Mouse (Mus musculus) myocyte (in vitro differentiated cells): Measurements from ENCODE around the gene Ktn1. TPM values are rescaled to one million over a fixed set of nuclear protein-coding genes. Genes with fewer than 3 reads are reported as not detected.

Experiments
- H3K27me3 ChIP-seq: one replicate; pipeline ENCODE4 v1.6.1; 2011; ENCODE audit not compliant: control insufficient read depth, insufficient read depth, insufficient read length
- H3K36me3 ChIP-seq: one replicate; pipeline ENCODE4 v1.6.1; 2011; ENCODE audit not compliant: control insufficient read depth, insufficient read depth
- H3K4me2 ChIP-seq: one replicate; pipeline ENCODE4 v1.6.1; 2011; ENCODE audit warnings: low read depth, control low read depth
- H3K4me3 ChIP-seq: one replicate; pipeline ENCODE4 v1.5.1; 2011; ENCODE audit warnings: mild to moderate bottlenecking, control low read depth, moderate library complexity
- H3K79me2 ChIP-seq: one replicate; pipeline ENCODE4 v1.6.1; 2011; ENCODE audit not compliant: control insufficient read depth, insufficient read depth
- H3ac ChIP-seq: one replicate; pipeline ENCODE4 v1.6.1; 2011; ENCODE audit not compliant: control insufficient read depth, insufficient read length
- CEBPB ChIP-seq: IDR thresholded peaks from 2 replicates; pipeline ENCODE4 v1.6.1; 2011; ENCODE audit warnings: mild to moderate bottlenecking, moderate library complexity; ENCODE audit not compliant: poor library complexity, insufficient read depth, severe bottlenecking
- E2F4 ChIP-seq: IDR thresholded peaks from one replicate; pipeline ENCODE4 v1.6.1; 2011; ENCODE audit warnings: mild to moderate bottlenecking, control low read depth, moderate library complexity; ENCODE audit not compliant: insufficient read depth
- MAX ChIP-seq: IDR thresholded peaks from one replicate; pipeline ENCODE4 v1.6.1; 2011; ENCODE audit warnings: low read depth, mild to moderate bottlenecking, control low read depth
- MYOD1 ChIP-seq, 3 experiments: IDR thresholded peaks; one replicate each; pipeline ENCODE4 v1.6.1; 2011; ENCODE audit warnings: control low read depth in 2 of 3, low read depth in 2 of 3, mild to moderate bottlenecking in 2 of 3, moderate library complexity in 1 of 3; ENCODE audit not compliant: insufficient read length in 2 of 3, control insufficient read depth in 1 of 3
- MYOG ChIP-seq, 3 experiments: IDR thresholded peaks; one replicate each; pipeline ENCODE4 v1.6.1; 2011; ENCODE audit warnings: control low read depth in 2 of 3, low read depth in 2 of 3, mild to moderate bottlenecking in 2 of 3; ENCODE audit not compliant: insufficient read length in 2 of 3, control insufficient read depth in 1 of 3, insufficient read depth in 1 of 3
- POLR2A ChIP-seq: IDR thresholded peaks from one replicate; pipeline ENCODE4 v1.6.1; 2011; ENCODE audit warnings: low read depth, mild to moderate bottlenecking, control low read depth, moderate library complexity; ENCODE audit not compliant: insufficient read length
- POLR2AphosphoS2 ChIP-seq: IDR thresholded peaks from one replicate; pipeline ENCODE4 v1.6.1; 2011; ENCODE audit warnings: low read depth, control low read depth; ENCODE audit not compliant: insufficient read length
- REST ChIP-seq: IDR thresholded peaks from one replicate; pipeline ENCODE4 v1.6.1; 2011; ENCODE audit warnings: mild to moderate bottlenecking, control low read depth, moderate library complexity; ENCODE audit not compliant: insufficient read depth, insufficient read length
- SRF ChIP-seq: IDR thresholded peaks from one replicate; pipeline ENCODE4 v1.6.1; 2011; ENCODE audit warnings: low read depth; ENCODE audit not compliant: control insufficient read depth, insufficient read length
- TCF12 ChIP-seq: IDR thresholded peaks from one replicate; pipeline ENCODE4 v1.6.1; 2011; ENCODE audit warnings: mild to moderate bottlenecking, control low read depth; ENCODE audit not compliant: poor library complexity, insufficient read depth, severe bottlenecking
- TCF3 ChIP-seq: IDR thresholded peaks from one replicate; pipeline ENCODE4 v1.6.1; 2011; ENCODE audit warnings: low read depth, control low read depth; ENCODE audit not compliant: insufficient read length
- USF1 ChIP-seq: IDR thresholded peaks from one replicate; pipeline ENCODE4 v1.6.1; 2011; ENCODE audit warnings: low read depth, mild to moderate bottlenecking, control low read depth, moderate library complexity
- polyA plus RNA-seq: library from polyadenylated mRNA; unstranded; fragments of >200 nt; fragmentation: generic; extraction: Trizol; gene quantifications from one replicate; pipeline ENCODE4 v1.2.1, GENCODE M21; 2012; ENCODE audit warnings: missing spikeins

Gene Ktn1
- polyA plus RNA-seq, 1 experiment = 16.8 TPM

DNA sequence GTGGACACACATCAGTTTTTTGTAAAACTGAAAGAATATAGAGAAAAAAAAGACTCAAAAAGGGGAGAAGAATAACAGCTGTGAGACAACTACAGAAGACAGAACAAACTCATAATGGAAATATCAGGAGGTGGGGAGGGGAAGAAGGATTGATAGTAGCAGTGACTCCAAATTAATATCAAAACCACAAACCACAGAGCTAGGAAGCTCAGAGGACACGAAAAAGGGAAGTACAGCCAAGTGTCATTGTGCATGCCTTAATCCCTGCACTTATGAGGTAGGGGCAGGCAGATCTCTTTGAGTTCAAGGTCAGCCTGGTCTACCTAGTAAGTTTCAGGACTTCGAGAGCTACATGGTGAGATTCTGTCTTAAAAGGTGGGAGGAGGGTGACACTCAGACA lies 21.4 kb upstream of the Ktn1 start:
- H3K36me3 ChIP-seq = no peaks in the 10 kb centered on the region
- TF ChIP-seq MAX (no peak), TCF12 (no peak), MYOD1 (IDR thresholded peaks at IDR 0.05; ENCODE audit: control insufficient read depth in 1 of 3, insufficient read length in 2 of 3, low read depth in 2 of 3) (no peak), E2F4 (no peak), MYOG (IDR thresholded peaks at IDR 0.05; ENCODE audit: control insufficient read depth in 1 of 3, insufficient read depth in 1 of 3, insufficient read length in 2 of 3, low read depth in 2 of 3) (no peak), POLR2A (no peak), CEBPB (no peak), USF1 (no peak), TCF3 (no peak), POLR2AphosphoS2 (no peak), SRF (no peak), REST (no peak)
- H3K79me2 ChIP-seq = no peaks in the 10 kb centered on the region
- no peak overlapping the region for H3K4me2 ChIP-seq
- no peak overlapping the region for H3ac ChIP-seq
- H3K4me3 ChIP-seq = no peak overlapping the region
- H3K27me3 ChIP-seq = no peaks in the 10 kb centered on the region

DNA sequence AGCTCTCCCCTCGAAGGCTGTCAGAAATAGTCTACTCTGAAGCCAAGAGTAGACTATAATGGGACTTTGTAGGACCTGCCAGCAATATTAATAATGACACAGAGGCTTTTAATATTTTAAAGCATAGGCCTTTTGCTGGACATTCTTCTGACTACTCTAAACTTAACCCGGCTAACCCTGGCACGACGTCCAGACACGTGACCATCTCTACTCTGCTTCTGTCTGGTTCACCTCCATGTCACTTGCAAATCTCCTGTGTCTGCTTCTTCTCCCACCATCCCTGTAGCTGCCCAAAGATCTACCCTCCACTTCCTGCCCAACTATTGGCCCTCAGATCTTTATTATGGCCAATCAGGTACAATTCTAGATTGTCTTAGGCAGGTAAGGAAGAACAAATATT lies 20.9 kb upstream of the Ktn1 start:
- no peak overlapping the region for H3ac ChIP-seq
- no peak overlapping the region for H3K4me3 ChIP-seq
- no peaks in the 10 kb centered on the region for H3K27me3 ChIP-seq
- H3K4me2 ChIP-seq = no peak overlapping the region
- H3K79me2 ChIP-seq = no peaks in the 10 kb centered on the region
- no peaks in the 10 kb centered on the region for H3K36me3 ChIP-seq
- TF ChIP-seq MYOG (IDR thresholded peaks at IDR 0.05; ENCODE audit: control insufficient read depth in 1 of 3, insufficient read depth in 1 of 3, insufficient read length in 2 of 3, low read depth in 2 of 3) (no peak), POLR2AphosphoS2 (no peak), E2F4 (no peak), CEBPB (no peak), POLR2A (no peak), SRF (no peak), USF1 (no peak), TCF12 (no peak), TCF3 (no peak), MYOD1 (IDR thresholded peaks at IDR 0.05; ENCODE audit: control insufficient read depth in 1 of 3, insufficient read length in 2 of 3, low read depth in 2 of 3) (no peak), REST (no peak), MAX (no peak)

DNA sequence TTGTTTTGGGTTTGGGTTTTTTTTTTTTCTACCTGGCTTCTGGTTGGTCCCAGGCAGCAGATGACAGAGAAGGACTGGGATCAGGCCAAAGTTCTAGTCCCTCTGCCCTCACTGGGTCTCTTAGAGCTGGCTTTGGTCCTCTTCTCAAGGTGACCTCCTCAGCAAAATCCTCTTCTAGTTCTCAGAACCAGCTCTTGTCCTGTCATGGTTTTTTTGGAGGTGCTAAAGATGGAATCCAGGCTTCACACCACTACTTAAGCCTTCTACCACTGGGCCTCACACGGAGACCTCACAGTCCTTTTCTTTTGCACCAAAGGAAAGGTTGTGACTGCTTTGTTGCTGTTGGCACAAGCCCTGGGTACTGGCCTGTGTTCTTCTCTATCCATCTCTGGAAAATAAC lies 15.8 kb upstream of the Ktn1 start:
- H3K4me2 ChIP-seq = no peak overlapping the region

DNA sequence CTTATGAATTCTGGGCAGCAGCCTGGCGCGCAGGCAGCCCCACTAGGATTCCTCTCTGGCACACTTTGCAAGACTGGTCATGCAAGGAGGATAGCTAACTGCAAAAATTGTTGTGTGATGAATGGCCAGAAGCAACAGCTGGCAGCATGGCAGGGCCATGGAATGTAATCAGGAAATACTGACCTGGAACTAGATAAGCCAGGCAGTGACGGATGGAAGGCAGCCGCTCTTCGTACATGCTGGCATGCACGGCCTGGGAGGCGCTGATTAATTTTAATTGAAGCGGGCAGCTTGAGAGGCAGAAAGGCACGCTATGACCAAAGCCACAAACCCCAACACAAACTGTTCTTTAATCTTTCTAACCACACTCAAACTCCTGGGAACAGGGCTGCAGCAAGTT lies 13.8 kb upstream of the Ktn1 start:
- H3K4me3 ChIP-seq = no peak overlapping the region

More for the DNA sequence above, 15.8 kb upstream of the Ktn1 start:
- Histone ChIP-seq H3K27me3 (no peaks in the 10 kb centered on the region), H3ac (no peak overlapping the region), H3K4me3 (no peak overlapping the region), H3K79me2 (no peaks in the 10 kb centered on the region), H3K36me3 (no peaks in the 10 kb centered on the region)
- TF ChIP-seq TCF12 (no peak), MAX (no peak), REST (no peak), MYOG (IDR thresholded peaks at IDR 0.05; ENCODE audit: control insufficient read depth in 1 of 3, insufficient read depth in 1 of 3, insufficient read length in 2 of 3, low read depth in 2 of 3) (no peak), SRF (no peak), POLR2AphosphoS2 (no peak), MYOD1 (IDR thresholded peaks at IDR 0.05; ENCODE audit: control insufficient read depth in 1 of 3, insufficient read length in 2 of 3, low read depth in 2 of 3) (no peak), USF1 (no peak), CEBPB (no peak), TCF3 (no peak), E2F4 (no peak), POLR2A (no peak)

DNA sequence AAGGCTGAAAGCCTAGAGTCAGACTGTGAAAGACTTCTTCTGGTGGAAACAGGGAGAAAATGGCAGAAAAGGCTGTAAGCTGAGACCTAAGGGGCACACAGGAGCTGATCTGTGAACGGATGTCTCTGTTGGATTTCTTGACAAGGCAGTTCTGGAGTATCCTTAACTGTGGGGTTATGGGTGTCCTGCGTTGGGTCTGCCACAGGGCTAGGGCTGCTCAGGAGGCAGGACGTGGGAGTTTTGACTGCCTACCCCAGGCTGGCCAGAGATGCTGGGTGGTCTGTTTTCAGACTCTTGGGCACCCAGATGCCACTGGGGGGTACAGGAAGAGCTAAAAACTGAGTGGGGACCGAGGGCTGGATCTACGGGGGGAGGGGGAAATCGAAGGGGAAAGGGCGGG lies 13.4 kb upstream of the Ktn1 start:
- Histone ChIP-seq H3K36me3 (no peaks in the 10 kb centered on the region), H3K4me2 (peak overlapping the region; percentile 87)
- no peak for TF ChIP-seq E2F4

More for the DNA sequence above, 13.8 kb upstream of the Ktn1 start:
- Histone ChIP-seq H3K4me2 (peak overlapping the region; percentile 87), H3ac (no peak overlapping the region), H3K27me3 (no peaks in the 10 kb centered on the region), H3K36me3 (no peaks in the 10 kb centered on the region), H3K79me2 (no peaks in the 10 kb centered on the region)
- TF ChIP-seq TCF3 (peak; percentile 82), MYOD1 (IDR thresholded peaks at IDR 0.05; ENCODE audit: control insufficient read depth in 1 of 3, insufficient read length in 2 of 3, low read depth in 2 of 3) (peak; percentile 67 to 97 (median 97)), TCF12 (peak; percentile 81), POLR2AphosphoS2 (no peak), MYOG (IDR thresholded peaks at IDR 0.05; ENCODE audit: control insufficient read depth in 1 of 3, insufficient read depth in 1 of 3, insufficient read length in 2 of 3, low read depth in 2 of 3) (peak; percentile 66 to 97 (median 84)), SRF (no peak), USF1 (no peak)

More for the DNA sequence above, 13.4 kb upstream of the Ktn1 start:
- Histone ChIP-seq H3K27me3 (no peaks in the 10 kb centered on the region), H3K79me2 (no peaks in the 10 kb centered on the region), H3ac (no peak overlapping the region), H3K4me3 (no peak overlapping the region)
